Mouse (Mus musculus) adrenal gland, adult 2 months (tissue): ENCODE measurements at regions not wholly inside any gene's neighbourhood (a gene's known extent, or its start where the extent isn't known, plus 50 kb on each side); places are given as distances from the start of the nearest gene placed in this dataset.

Source experiments
- DNase-seq: peaks from one replicate; pipeline ENCODE4 v3.0.0; 2021

DNA sequence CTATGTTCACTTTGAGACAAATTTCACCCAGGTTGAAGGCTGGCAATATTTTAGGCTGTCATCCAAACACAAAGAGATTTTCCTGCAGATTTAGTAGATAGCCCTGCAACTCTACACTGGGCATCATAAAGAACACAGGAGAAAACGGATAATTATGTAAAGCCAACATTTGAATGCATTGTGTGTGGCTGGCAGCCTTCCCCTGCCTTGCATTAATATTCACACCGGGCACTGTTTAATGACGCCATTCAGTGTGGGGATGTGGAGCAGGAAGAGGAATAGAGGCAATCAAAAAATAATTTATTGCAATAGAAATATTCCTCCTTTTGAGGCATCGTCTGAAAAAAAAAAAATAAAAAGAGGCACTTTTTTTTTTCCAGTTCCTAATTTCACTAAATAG is 105.7 kb downstream of the Samd5 start:
- DNase-seq, result no peak

DNA sequence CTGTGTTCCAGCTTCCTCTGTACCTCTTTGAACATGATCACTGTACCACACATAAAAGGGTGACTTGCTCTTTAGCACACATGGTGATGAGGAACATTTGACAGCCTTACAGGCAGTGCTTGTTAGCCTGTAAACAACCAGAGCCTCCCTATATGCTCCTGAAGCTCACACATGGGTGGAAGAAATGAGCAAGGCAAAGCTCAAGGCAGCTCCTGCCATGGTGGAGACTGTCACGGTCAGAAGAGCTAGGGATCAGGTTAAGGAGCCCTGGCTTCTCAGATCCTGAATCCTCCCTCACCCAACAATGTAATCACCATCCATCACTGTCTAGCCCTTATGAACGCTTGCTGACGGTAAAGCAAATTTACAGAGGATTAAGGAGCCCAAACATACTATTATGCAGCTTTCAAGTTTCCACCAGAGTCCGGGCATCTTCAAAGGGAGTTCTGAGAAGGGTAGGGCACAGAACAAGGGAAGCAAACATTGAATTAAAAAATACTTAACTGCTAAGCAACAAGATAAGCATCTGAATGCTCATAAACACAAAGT is 117.4 kb downstream of the Samd5 start:
- no peak for DNase-seq

DNA sequence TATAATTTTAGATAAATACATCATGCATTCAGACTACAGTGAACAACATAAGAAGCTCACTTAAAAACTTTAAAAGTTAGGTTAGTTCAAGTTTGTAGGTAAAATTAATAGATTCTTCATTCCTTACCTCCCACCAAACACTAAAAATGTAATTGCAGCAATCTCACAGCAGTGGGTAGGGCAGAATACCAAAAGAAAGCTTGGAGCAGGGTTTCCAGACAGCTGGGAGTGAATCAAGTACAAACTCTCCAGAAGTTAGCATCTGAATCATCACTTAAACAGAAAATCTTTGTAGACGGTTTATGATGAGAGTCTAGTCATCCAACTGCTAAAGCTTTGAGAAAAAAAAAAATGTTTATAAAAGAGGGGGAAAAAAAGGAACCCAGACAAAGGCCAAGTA is 117.9 kb downstream of the Samd5 start:
- no peak for DNase-seq

DNA sequence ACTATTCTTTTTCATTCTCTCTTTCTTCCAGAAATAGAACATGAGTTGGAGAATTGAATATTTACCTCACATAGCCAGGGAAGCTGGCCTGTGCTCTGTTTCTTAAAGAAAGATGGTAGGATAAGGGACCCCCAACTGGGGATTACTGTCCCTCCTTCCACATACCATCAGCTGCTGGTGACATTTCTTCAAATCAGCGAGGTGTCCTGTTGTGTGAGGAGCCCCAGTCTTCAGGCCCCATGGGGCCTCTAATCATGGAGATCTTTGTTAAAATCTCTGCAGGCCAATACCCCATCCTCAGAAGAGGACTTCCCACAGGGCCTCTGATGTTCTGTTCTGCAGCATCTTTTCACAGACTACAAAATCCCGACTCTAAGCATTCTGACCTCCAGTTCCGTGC is 121.1 kb downstream of the Samd5 start:
- DNase-seq, result no peak

DNA sequence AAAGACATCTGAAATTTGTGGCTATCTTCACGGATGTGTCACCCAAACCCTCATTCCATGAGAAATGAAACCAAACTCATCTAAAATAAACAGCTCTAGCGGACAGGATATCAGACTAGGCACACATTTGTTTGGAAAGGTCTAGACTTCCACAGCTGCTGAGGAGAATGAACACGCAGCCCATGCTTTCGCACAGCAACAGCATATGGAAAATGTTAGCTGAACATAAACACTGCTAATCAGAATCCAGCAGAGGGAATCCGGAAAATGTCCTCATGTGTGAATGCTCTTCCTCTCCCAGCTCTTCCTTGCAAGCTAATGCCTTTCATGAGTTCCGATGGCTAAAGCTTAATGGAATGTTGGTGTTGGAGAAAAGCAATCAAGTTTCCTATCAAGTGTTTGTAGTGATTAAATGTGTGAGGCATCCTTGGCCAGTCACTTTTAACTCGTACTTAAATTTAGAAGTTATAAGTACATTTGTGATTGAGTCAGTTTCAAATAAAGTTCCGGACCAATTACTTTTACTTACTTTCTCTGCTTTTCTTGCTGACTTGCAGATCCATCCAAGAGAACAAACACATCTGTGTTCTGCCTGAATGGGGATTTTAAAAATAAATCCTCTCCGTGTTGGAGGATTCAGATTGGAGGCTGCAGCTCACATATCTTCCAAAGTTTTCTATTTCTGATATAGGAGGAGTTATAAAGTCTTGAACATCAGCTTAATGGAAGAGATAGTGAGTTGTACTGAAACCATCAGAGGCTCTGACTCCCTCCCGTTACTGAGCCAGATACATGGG is 124.9 kb downstream of the Samd5 start:
- DNase-seq, result no peak

DNA sequence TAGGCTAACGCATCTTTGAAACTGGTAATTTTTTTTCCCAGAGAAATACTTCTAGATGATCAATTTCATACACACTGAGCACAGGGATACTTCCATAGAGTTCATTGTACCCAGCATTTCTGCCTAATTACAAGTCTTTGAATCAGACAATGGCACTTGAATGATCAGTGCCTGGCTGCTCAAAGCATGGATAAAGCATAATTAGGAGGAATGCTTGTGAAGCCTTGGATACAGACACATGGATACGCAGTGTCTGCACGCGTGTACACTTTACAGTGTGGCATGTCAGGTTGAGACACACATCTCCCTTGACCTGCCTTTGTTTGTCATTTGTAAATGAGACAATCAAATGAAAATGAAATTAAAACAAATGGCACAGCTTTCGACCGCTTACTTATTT is 129.2 kb downstream of the Samd5 start:
- DNase-seq, result no peak

DNA sequence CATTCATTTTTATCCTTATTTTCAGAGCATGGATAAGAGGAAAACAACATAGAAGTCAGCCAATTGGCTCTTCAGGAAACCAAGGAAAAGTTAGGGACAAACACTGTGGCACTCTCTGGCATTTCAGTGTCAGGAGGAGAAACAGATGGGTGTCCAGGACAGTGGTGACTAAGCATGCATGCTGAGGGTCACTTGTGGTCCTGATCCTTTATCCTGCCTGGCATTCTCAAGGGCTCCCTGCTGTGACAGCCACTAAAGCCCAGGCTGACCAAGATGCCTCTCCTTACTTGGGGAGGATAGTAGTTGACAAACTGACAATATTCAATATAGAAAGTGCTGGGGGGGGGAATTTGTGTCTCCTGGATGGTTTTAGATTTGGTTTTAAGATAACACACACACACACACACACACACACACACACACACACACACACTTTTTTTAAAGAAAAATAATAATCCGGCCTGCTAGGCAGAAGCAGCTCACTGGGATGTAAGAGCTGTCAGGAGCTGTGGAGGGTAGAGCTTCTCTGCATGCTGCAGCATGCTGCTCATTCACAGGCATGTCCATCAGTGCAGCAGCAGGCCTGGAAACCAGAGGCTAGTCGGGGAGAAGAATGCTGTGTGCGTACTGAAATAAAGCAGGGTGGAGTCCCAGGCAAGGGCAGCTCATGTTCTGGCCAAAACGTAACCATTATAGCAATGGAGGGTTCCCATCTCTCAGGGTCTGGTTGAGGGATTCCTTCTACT is 130.8 kb downstream of the Samd5 start:
- DNase-seq, result peak; percentile 32

DNA sequence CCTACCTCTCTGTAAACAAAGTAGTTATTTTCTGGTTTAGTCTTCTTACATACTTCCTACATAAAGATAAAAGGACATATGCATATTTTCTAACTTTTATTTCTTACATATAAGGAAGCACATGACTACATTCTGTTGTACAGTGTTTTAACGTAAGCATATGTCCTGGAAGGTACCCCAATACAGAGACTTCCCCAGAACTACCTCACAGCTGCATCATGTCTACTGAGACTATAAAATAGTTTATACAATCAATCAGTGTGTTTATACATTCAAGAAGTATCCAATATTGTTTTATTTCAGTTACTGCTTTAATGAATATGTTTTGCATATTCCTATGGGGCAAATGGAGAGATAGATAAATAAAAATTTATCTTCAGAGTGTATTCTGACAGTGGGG is 133.4 kb downstream of the Samd5 start:
- DNase-seq, result no peak

DNA sequence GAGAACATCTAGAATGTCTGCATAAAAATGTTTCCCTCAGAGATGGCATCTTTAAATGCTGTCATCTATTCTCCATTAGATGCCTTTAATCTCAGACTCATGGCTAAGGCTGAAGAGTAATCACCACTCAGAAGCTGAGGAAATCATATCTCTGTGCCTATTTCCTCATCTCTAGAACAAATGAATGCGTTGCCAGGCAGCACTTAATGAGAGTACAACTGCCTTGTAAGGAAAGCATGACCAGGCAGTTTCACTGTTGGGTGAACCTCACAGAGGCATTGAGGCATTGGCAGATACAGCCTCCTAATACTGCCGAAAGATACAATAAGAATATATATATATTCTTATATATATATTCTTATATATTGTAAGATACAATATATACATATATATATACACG is 137.3 kb downstream of the Samd5 start:
- DNase-seq, result no peak

DNA sequence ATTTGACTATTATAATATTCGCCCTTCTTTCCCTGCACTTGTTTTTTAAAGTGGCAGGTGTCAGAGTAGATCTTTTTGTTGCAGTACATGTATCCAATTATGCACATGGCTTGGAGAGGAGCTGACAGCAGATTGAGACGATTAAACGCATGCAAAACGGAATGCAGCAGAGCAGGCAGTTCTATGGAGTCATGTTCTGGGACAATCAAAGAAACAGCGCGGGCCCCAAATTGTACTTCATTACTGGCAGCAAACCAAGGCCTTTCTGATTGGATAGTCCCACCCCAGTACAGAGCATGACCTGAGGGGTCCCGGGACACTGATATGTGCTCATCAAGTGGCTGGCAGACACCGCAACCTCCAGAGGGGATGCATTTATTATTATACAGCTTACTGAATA is 140.5 kb downstream of the Samd5 start:
- no peak for DNase-seq

DNA sequence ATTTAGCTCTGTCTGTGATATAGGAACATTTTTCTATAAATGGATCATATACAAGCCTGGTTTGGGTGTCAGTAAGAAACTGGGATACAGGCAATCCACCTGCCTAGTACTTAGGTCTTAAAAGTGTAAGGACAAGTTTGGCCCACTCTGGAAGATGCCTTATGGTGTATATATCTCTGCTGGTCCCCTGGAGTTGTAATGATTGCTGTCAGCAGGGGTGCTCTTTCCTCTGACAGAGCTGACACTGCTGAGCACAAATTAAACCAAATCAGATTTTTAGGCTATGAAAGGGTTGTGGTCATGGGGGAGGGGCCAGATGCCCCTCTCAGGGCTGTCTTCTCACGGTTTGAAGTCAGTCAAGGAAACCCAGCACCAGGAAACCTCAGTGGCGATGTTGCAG is 141.7 kb downstream of the Samd5 start:
- DNase-seq, result no peak

DNA sequence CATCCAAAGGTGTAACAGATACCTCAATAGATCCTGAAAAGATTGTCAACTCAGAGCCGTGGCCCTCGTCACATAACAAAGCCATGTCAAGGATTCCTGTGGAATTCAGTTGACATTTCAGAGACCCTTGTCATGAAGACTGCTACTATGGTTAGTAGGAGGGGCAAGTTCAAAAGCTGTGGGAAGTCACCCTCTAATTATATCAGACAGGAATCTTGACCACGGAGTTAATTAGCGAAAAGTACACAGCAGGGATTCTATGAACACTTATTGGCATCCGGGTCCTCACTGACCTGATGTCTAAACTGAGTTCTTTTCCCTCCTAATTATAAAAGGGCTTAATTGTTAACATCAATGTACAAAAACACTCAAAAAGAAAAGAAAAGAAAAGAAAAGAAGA is 143.1 kb downstream of the Samd5 start:
- DNase-seq, result no peak

DNA sequence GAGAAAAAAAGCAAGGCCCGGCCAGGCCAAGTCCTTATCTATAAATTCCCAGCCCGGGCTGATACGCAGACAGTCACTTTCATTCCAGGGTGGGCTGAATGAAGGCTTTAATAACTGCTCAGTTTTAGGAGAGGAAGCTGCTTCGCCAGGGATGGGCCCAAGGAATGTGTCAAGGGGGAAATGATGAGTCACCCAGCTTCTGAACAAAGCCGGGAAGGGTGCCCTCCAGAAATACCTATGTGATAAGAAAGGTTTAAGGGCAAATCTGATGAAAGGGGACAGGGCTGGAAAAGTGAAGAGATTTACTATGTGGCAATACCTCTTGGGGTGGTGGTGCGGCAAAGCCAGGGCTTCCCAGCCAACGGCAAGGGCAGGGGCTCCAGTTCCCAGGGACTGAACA is 145.6 kb downstream of the Samd5 start:
- peak; percentile 13 for DNase-seq

DNA sequence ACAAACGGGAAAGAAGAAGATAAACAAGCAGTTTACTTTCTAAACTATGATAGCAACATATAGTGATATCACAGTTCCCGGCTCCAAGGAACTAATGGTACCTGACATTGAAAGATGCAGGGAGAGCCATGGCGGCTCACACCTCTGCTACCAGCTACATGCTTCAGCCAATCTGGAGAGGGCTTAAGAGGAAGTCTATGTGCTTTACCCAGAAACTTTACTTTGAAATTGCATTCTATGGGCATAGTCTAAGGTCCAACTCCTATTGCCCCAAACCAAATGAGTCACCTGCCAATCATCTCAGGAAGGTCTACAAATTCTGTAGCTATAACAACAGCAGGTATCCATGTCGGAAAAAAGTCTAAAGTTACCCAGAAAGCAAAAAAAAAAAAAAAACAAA is 146.9 kb downstream of the Samd5 start:
- no peak for DNase-seq

DNA sequence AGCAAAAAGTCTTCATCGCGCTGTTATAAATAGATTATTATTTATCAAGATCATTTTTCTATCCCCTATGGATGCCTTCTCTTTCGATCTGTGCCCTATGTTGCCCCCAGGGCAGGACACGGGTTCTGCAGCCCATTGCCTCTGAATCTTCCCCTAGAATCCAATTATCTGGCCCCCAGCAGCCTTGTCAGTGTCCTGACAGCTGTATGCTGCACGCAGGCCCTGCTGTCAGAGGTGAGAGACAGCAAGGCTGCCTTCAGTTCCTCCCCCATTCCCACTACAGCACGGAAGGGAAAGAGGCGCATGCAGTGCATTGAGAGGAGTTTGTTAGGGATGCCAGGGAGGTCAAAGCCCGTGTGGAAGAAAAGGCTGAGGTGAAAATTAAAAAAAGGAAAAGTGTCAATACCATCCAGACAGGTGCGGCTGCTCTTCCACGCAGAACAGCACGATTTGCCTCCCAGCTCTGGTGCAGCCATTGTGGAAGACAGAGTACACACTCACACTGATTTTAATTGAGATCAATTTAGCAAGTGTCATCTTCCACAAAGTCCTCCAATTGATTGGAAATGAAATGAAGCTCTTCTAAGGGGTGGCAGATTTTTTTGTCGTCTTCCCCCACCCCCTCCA is 165.1 kb downstream of the Samd5 start:
- no peak for DNase-seq

DNA sequence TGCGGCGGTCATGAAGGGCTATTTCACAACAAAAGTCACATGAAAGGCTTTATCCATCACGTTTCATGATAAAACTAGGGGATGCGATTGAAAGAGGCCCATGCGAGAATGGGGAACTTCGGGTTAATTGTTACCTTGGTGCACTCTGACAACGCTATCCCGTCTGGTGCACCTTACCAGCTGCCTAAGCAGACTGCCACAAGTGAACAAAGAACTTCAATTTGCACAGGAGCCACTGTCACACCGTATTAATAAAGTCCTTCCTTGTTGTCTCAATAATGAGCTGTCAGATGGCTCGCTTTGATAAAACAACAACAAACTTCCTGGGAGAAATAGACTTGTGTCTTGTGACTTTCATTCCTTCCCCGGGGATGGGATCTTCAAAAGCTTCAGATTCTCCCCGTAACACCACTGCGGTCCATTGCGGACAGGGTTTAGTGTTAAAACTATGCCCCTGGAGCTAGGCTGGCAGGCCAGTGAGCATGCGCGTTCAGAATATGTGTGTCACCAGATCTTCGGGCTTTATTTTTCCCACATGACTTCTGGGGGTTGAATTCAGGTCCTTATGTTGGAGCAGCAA is 165.8 kb downstream of the Samd5 start:
- DNase-seq, result no peak

DNA sequence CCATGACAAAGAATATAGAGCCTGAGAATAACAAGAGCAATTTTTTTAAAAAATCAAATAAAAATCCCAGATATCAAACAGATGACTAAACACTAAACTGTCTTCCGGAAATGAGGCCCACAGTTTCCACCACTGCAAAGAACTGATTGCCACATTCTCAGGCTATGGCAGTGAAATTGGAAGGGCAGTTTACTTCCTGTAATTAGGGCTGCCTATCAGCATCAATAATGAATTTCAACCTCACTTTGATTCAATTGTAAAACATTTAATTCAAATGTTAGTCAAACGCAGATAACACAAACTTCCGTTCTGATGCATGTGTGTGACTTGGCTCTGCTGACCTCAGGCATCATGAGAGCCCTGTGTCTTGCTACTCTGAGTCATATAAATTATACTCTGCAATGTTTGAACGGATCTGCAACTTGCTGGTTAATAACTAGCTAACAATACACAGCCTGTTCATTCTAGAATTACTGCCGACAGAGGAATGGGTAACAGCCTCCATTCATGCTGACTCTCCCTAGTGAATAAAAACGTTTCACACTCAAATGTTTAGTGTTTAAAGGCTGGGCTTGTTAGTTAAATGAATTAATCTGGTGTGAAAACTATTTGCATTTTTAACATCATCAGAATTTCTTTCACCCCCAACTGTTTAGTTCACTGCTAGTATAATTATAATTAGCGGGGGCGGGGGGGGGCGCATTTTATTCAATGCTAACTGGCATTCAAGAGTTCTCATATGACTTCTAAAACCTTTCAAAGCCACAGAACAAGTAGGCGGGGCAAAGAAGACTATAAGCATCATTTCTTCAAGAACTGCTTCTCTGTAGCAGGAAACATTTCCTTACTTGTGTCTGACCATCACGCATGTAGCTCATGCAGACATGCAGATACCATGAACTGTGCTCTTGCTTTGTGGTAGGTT is 171.2 kb downstream of the Samd5 start:
- DNase-seq, result peak; percentile 17

DNA sequence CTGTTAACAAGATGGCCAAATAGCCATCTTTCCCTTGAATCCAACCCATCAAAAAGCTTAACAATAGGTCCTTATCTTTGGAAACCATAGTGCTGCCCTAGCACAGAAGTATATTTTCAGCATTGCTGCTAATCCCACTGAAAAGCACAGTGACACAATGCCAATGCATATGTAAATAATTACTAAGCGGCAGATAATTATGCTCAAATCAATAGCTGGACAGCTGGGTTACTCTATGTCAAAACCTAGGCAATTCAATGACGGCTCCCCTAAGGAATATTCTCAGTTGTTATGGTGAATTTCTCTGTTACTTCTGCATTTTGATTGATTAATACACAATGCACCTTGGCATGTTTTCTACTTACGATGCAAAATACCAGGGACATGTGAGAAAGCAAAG is 176.5 kb downstream of the Samd5 start:
- DNase-seq, result no peak

DNA sequence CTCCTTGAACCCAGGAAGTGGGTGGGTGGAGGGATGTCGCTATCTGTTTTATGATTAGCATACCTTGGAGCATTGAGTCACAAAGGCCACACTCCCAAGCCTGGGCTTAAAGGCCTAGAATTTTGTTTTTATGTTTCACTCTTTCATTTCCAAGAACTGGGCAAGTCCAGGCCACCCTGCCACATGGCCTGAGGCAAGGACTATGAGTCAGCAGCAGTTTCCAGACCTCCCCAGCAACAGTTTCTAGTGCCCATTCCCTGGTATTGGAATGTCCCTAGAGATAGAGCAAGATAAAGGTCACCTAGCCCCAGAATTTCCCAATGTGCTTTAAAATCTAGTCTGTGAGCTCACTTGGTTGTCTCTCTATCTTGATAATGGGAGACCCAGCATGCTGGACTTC is 178.0 kb downstream of the Samd5 start:
- DNase-seq, result peak; percentile 14

DNA sequence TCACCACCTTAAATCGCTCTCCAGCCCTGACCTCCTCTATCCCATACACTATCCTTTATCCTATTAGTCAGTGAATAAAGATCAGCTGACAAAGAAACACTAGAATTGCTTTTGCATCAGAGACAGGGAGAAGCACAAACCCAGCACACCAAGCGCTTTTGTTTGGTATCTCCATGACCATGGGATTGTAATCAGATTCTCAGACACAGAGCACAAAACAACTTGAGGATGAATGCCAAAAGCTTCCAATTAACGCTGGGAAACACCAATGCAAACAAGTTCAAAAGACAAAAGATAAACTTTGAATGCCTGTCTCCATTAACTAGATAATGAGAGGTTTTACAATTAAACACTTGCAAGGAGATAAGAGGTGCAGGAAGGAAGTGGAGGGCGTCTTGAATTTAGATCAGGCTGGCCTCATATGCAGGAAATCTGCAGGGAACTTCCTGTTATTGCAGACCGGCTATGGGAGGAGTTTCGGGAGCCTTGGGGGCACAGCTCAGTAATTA is 179.8 kb downstream of the Samd5 start:
- DNase-seq, result no peak

DNA sequence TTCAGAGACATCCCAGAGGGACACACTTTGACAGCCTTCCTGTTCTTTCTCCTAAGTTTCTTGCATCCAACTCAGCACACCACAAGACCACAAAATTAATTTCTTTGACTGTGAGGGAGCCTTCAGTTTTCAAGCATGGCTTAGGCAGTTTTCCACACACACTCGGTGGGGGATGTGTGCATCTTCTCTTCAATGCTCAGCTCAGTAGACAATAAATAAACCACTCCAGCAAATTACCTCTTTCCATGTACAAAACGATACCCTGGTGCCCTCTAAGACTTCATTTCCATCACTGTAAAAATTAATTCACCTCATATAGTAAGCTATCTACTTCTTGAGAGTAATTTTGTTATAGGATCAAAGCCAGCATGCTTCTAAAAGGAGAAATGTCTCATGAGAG is 184.6 kb downstream of the Samd5 start:
- no peak for DNase-seq
